Mouse (Mus musculus) T-helper 17 cell (primary cell): Measurements from ENCODE around the gene Prok2.

Source experiments
- in situ Hi-C, 2 experiments: fragments of 300-600 bp; cut with MboI, MseI; formaldehyde crosslinking; loops; 1 replicate in 1 of 2; 2 replicates in 1 of 2; pipeline ENCODE4 v1.15.1; 2025; ENCODE audit warnings: high pct_unique_total_duplicates in 2 of 2

Prok2 gene

DNA sequence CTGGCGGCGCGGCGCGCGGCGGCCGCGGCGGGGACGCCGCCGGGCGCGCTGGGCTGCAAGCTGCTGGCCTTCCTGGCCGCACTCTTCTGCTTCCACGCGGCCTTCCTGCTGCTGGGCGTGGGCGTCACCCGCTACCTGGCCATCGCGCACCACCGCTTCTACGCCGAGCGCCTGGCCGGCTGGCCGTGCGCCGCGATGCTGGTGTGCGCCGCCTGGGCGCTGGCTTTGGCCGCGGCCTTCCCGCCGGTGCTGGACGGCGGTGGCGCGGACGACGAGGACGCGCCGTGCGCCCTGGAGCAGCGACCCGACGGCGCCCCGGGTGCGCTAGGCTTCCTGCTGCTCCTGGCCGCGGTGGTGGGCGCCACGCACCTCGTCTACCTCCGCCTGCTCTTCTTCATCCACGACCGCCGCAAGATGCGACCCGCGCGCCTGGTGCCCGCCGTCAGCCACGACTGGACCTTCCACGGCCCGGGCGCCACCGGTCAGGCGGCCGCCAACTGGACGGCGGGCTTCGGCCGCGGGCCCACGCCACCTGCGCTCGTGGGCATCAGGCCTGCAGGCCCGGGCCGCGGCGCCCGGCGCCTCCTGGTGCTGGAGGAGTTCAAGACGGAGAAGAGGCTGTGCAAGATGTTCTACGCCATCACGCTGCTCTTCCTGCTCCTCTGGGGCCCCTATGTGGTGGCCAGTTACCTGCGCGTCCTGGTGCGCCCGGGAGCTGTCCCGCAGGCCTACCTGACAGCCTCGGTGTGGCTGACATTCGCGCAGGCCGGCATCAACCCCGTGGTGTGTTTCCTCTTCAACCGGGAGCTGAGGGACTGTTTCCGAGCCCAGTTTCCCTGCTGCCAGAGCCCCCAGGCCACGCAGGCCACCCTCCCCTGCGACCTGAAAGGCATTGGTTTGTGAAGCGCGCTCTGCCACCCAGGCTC is 33.0 kb downstream of the Prok2 start:
- in situ Hi-C loops: no loop called here

DNA sequence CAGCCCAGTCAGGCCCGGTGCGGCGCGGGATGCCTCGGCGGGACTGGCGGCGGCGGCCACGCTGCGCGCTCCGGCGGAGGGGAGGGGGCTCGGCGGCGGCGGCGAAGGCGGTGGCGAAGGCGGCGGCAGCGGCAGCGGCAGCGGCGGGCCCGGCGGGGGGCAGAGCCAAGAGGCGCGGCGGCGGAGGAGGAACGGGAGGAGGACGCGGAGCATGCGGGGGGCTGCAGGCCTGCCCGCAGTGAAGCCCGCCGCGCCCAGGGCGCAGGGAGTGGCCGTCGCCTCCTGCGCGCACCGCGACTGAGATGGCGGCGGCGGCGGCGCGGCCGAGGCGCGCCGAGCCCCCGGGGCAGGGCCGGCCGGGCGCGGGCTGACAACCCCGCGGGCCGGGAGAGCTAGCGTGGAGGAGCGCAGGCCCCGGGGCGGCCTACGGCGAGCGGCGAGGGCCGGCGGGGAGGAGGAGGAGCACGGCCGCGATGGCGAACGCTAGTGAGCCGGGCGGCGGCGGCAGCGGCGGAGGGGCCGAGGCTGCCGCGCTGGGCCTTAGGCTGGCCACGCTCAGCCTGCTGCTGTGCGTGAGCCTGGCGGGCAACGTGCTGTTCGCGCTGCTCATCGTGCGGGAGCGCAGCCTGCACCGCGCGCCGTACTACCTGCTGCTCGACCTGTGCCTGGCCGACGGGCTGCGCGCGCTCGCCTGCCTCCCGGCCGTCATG is 33.8 kb downstream of the Prok2 start, which contains the start of gene Gpr27:
TSS of gene Gpr27 (plus strand) at position 474 of the 710 bp plus-strand sequence.
- in situ Hi-C loops: no loop called here

DNA sequence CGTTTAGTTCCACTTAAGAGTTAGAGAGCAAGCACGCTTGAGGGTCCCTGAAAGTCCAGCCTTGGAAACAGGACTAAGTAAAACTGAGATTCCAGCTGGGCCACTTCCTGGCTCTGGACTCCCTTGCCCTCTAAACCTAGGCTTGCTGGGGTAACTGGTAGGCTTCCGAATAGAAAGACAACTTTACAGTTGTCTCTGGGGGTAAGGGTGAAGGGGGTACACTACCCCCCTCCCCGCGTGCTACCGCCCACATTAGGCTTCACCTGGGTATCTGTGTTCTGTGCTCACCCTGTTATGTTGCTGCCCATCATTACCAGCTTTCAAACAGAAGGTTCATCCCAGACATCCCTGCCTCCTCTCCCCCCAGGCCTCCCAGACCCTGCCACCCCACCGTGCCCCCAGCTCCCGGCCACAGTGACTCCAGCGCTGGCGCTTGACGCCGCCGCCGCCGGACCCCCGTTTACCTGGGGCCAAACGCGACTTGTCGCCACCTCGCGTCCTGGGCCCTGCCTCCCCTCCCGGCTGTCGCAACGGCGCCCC is 34.5 kb downstream of the Prok2 start:
- in situ Hi-C loops: no loop called here

DNA sequence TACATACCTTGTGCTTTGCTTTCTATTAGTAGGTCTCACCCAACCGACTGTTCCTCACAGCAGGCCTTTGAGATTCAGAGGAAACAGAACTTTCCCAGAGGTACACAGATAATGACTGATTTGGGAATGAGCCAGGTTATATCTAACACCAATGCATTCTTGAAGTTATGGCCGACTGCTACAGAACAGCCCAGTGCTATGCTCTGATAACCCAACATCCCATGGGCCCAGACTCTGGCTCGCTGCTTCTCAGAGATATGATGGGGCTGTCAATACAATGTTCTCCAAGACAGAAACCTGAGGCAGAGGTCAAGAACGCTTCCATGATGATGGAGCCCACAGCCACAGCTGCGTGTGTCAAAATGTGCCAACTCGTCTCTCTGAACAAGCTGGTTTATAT is 37.7 kb downstream of the Prok2 start:
- in situ Hi-C loops: loop anchor here in 1 of 2 experiments (5.0 kb wide), 1 partner anchor 1431 kb away; no protein-coding TSS in a partner anchor

DNA sequence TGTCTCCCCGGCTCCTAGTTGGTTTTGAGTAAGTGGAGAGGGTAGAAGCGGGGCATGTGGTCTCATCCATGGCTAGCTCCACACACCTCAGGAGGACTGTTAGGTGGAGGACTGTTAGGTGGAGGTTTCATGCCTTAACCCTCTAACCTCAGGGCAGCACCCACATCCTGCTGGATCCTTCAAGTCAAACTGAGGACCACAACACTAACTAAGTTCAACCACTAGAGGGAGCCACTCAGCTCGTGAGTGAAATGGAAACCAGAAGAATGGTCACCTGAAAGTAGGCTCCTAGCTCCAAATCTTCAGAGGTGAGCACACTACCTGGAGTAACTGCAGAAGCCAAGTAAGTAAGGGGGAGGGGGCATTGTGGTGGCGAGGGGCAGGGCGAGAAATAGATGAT is 41.3 kb downstream of the Prok2 start:
- in situ Hi-C loops: loop anchor here in 1 of 2 experiments (5.0 kb wide), 1 partner anchor 1428 kb away; no protein-coding TSS in a partner anchor

DNA sequence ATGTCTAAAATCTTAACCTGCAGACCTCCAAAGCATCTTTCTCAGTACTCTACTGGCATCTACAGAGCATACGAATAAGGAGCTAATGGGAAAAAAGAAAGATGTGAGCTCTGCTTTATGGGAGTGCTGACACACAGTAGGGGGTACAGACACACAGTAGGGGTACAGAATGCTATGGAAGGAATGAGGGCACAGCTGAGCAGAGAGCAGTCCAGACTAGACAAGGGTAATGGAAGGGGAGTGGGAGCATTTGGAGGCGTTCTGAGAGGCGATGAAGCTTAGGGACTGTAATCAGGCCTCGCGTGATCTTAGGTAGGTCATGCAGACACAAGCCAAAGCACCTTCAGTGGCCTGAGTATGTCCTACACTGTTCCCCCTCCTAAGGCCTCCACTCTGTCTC is 42.2 kb downstream of the Prok2 start:
- in situ Hi-C loops: no loop called here

DNA sequence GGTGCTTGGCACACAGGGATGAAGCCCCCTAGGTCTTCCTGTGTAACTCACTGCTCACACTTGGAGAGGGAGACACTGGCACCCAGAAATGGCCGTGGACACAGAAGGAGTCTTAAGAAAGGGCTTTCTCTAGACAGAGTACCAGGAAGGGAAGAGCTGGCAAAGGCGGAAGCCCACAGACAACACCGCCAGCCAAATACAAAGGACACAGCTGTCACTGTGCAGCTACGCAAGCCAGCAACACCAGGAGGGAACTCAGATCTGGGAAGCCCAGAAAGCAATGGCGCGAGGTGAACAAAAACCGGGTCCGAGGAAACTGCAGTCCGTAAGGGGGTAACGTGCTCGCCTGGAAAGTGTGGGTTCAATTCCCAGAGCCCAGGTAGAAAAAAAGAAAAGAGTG is 48.1 kb downstream of the Prok2 start:
- in situ Hi-C loops: loop anchor here in 1 of 2 experiments (5.0 kb wide), 1 partner anchor 104 kb away; no protein-coding TSS in a partner anchor

DNA sequence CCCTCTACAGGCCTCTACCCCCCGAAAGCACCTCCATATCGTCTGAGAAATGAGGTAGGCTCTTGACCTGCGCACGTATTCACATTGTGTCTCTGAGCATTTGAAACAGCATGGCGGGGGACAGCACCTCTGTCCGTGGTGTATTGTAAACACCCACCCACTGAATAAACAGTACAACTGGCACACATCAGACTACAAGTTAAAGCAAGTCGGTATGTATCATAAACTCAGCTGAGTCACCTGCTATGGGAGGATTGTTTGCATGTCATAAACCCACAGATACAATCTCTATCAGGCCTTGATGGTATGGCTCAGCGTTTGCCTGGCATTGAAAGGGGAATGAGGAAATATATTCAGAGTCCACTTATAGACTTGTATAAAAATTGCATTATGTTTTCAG is 48.9 kb downstream of the Prok2 start:
- in situ Hi-C loops: loop anchor here in 1 of 2 experiments (5.0 kb wide), 1 partner anchor 105 kb away; no protein-coding TSS in a partner anchor

DNA sequence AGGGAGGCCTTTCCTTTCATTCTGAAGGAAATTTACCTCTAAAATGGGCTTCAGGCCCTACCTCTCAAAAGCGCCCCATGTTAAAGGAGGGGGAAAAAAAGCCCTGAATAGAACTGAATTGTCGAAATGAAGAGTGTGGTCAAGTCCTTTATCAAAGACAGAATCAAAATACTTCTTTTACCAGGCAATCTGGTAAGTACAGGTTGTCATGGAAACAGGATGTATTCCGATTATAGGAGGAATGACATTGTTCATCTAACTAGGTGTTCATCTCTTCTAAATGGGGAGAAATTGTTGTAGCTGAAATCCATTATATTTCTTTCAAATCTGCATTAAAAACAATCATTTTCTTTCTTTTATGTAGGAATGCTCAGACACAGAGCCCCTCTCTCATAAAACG is 51.7 kb downstream of the Prok2 start:
- in situ Hi-C loops: loop anchor here (25.0 kb wide), 2 partner anchors 1163 to 1188 kb away; partner anchors contain the start of gene Ppp4r2 (in 1 of the 2)

DNA sequence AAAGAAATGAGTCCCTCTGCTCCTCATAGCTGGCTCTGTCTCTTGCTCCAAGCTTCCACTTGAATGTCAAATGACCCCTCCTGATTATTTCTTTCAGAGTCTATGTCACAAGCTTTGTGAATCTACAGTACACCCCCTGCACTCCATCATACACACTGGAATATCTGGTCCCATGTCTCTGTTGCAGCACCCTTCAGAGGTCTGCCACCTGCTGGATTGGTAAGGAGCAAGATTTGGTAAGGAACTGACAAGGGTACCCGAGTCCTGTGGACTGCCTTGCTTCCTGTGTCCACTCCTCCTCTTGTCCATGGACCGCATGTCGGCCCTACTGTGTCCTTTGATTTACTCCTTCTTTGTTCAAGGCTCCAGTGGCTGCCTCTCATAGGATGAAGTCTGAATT is 54.4 kb downstream of the Prok2 start:
- in situ Hi-C loops: loop anchor here (25.0 kb wide), 2 partner anchors 1166 to 1191 kb away; partner anchors contain the start of gene Ppp4r2 (in 1 of the 2)

DNA sequence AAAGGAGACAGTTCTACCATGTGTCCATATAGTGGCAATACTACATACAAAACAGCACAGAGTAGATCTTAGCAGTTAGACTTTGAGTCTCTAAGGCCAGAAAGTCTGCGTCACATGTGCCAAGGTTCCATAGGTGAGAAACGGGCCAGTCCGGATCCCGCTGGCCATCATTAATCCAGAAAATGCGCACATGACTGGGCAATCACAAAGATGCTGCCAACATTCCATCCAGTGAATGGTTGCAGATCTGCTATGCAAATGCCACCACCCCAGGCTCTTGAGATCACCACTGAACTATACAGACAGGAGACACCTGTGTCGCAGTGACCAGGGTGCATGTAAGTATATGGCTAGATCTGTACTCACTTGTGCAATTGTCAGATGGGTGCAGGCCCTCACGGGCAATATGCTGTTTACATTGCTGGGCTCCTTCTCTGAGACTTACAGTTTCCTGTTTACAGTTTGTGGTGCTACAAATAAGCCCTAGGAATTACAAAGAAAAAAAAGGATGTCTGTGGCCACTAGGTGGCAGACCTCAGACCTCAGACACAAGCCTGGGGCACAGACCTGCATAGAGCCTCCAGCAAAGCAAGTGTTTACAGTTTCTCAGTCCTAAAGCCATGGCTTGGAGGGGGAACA is 55.6 kb downstream of the Prok2 start:
- in situ Hi-C loops: loop anchor here (25.0 kb wide), 2 partner anchors 1167 to 1192 kb away; partner anchors contain the start of gene Ppp4r2 (in 1 of the 2)

DNA sequence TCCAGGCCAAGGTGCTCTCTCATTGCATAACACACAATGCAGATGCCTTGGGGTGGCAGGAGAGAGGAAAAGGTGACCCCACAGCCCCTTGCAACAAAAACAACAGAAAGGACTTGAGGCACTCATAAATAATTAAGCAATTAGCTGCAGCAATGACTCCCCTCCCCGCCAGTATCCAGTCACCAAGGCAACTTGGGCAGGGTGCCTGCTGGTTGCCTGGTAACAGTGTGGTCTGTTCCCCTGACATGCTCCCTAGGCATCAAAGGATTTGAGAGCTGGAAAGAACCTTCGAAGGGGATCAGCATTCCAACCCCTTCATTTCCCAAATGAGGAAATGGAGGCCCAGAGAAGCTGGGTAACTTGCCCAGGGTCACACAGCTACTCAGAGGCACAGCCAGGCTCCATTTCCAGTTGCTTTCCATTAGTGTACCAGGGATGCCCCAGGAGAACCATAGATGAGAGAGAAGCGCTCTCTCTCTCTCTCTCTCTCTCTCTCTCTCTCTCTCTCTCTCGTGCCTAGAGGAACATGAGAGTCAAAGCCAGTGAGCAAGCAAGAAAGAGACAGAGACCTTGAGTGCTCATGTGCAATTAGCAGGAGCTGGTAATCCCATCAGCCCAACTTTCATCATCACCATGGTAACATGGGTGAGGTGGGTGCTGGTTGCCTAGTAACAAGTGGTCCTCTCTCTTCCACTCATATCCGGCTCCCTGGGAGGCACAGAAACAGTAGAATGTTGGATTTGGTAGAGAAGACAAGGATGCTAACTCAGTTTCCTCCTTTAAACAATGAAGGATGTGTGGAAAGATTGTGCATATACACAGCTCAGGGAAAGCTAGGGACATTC is 56.5 kb downstream of the Prok2 start:
- in situ Hi-C loops: loop anchor here (25.0 kb wide), 2 partner anchors 1168 to 1193 kb away; partner anchors contain the start of gene Ppp4r2 (in 1 of the 2)

DNA sequence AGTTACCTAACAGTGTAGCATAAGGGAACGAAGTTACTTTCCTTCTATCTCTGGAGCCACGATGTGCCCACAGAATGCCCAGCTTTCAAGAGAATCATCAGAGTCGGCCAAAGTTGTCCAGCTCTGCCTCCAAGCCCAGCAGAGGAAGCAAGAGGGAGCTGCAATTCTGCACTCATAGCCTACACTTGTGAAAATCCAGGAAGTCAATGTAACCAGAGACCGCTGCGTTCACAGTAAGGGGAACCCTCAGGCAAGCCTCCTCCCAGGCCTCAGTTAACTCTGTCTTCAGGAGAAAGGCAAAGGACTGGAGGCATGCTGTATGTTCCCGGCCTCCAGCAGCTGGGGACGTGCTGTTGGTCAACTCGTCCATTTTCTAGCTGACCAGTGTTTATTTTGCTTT is 58.9 kb downstream of the Prok2 start:
- in situ Hi-C loops: loop anchor here (25.0 kb wide), 2 partner anchors 1170 to 1195 kb away; partner anchors contain the start of gene Ppp4r2 (in 1 of the 2)

DNA sequence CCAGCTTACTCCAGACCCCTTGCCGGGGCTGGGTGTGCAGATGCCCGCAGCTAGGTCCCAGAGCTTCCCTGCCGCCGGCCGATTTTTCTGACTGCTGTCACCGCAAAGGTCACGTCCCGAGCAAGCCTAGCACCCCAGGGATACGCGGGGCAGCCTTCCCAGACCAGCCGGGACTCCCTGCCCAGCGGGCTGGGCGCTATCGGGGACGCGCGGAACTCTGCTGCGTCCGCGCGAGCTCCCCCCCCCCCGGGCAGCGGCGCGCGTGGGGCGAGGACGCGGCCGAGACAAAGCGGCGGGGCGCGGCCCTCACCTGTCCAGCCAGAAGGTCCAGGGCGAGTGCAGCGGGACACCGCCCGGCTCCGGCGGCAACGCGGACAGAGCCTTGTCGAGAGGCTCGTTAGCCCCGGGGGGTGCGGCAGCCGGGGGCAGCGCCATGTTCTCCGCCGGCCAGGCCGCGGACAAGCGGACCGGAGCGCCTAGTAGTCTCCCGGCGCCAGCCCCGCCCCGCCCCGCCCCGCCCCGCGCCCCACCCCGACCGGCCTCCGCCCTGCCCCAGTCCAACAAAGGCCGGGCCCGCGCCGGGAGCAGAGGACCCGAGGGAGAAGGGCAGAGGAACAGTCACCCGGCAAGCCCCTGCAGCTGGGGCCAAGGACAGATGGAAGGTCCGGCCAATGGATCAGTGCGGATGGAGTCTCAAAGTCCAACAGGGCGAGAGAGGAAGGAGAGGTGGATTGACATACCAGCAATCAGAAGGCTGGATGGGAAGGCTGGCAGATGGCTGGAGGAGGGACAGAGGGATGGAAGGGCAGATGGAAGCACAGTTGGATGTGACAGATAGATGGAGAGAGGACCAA is 59.6 kb downstream of the Prok2 start, which contains the start of the genes Eif4e3 and Gm20696:
TSS of gene Eif4e3 (minus strand) at position 454 of the 854 bp plus-strand sequence.
TSS of gene Gm20696 (minus strand) at position 480 of the 854 bp plus-strand sequence.
- in situ Hi-C loops: loop anchor here (25.0 kb wide), 2 partner anchors 1171 to 1196 kb away; partner anchors contain the start of gene Ppp4r2 (in 1 of the 2)

DNA sequence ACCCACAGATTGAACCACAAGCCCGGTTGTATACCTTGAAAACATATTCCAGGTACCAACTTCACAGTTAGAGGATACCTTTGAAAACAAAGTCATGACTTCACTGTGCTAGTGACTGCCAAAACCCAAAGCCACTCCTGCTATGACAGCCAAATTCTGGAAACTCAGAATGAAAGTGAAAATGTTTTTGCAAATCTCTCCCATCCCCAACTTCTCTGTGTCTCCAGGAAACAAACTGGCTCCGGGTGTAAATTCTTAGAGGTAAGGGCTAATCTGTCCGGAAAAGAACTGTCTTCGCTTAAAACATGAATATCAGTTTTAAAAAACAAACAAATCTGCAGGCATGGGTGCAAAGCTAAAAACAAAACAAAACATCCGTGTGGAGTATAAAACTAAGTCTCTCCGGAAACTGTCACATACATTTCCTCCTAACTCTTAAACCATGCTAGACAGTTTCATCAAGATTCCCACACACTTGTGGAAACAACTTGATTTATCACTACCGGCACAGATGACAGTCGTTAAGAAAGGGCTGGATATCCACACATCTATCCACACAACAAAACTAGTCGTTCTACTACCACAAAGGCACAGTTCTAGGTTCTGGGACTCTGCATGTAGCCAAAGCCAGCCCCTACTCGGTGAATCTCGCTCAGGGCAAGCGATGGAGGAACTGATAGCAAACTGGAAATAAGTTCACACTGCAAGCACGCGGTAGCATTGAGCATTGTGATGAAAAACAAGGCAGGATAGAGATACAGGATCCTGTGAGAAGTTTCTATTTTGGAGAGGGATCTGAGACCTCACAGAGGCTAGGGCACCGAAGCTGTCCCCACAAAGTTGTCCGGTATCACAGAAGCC is 60.5 kb downstream of the Prok2 start:
- in situ Hi-C loops: loop anchor here (25.0 kb wide), 2 partner anchors 1172 to 1197 kb away; partner anchors contain the start of gene Ppp4r2 (in 1 of the 2)

DNA sequence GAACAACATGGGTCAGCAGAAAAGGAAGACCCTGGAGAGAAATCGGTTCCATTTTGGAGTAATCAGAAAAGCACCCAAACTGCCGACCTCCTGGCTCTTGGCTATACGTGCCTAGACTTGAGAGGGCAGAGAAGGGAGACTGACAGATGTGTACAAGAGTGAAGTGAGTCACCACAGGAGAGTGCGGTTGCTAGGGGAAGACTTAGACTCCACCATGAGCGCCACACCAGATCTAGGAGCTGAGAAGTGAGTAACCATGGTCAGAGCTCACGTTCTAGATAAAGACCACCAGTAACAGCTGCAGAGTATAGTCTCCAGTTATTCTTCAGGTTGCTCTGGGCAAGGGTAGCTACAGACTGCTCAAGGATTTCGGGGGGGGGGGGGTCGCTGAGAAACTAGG is 63.0 kb downstream of the Prok2 start:
- in situ Hi-C loops: loop anchor here (5.0 to 25.0 kb wide), 3 partner anchors 1056 to 1199 kb away; partner anchors contain the start of gene Ppp4r2 (in 1 of the 2)
